Mouse (Mus musculus) limb, embryonic 15.5 days (tissue): ENCODE measurements around the gene Trex1. TPM values are rescaled to one million over a fixed set of nuclear protein-coding genes. Genes with fewer than 3 reads are reported as not detected.

ENCODE experiments used
- ATAC-seq: fragments of 200-750 bp; cut with Nextera tagmentation; 2 replicates; pipeline ENCODE4 v1.8.0; 2017; ENCODE audit warnings: low read depth, moderate TSS enrichment; ENCODE audit not compliant: insufficient number of reproducible peaks, low FRiP score, low TSS enrichment
- H3K27ac ChIP-seq: fragments of 300-500 bp; sonication (generic); 2 replicates; pipeline ENCODE4 v1.5.1; 2015; ENCODE audit warnings: moderate library complexity, mild to moderate bottlenecking, inconsistent platforms
- H3K27me3 ChIP-seq: fragments of 300-500 bp; sonication (generic); 2 replicates; pipeline ENCODE4 v1.6.1; 2015; ENCODE audit warnings: inconsistent platforms
- H3K36me3 ChIP-seq: fragments of 300-500 bp; sonication (generic); 2 replicates; pipeline ENCODE4 v1.6.1; 2015; ENCODE audit warnings: inconsistent platforms
- H3K4me1 ChIP-seq: fragments of 300-500 bp; sonication (generic); 2 replicates; pipeline ENCODE4 v1.6.1; 2015; ENCODE audit warnings: inconsistent platforms
- H3K4me2 ChIP-seq: fragments of 300-500 bp; sonication (generic); 2 replicates; pipeline ENCODE4 v1.6.1; 2015; ENCODE audit warnings: mild to moderate bottlenecking, inconsistent platforms
- H3K4me3 ChIP-seq: fragments of 300-500 bp; sonication (generic); 2 replicates; pipeline ENCODE4 v1.5.1; 2015; ENCODE audit warnings: mild to moderate bottlenecking, inconsistent platforms
- H3K9ac ChIP-seq: fragments of 300-500 bp; sonication (generic); 2 replicates; pipeline ENCODE4 v1.6.1; 2015; ENCODE audit warnings: inconsistent platforms
- H3K9me3 ChIP-seq: fragments of 300-500 bp; sonication (generic); 2 replicates; pipeline ENCODE4 v1.6.1; 2016; ENCODE audit warnings: inconsistent platforms
- WGBS: fragments of 180-500 bp; shearing (Covaris S2); methylation state at CpG from one replicate; pipeline ENCODE4 v1.1.7; 2015; 5-methylcytosine and 5-hydroxymethylcytosine counted together
- polyA plus RNA-seq: library from polyadenylated mRNA; unstranded; fragments of >200 nt; fragmentation: Nextera tagmentation; extraction: Ambion mirVana; gene quantifications from 2 replicates; pipeline ENCODE4 v1.2.1, GENCODE M21; 2015

Gene Trex1
- polyA plus RNA-seq, 1 experiment from 2014 or later, result 16.0 TPM

- 57% methylated on average over 5 of the region's 5 CpGs for WGBS
- no peak for ATAC-seq
- H3K4me1 ChIP-seq, result no peaks in the 10 kb centered on the region
Measured at GRCm38 (mm10) chr9:109028919-109029318, 30.6 kb downstream of the Trex1 start.

GRCm38 (mm10) chr9:109028421-109028820 is 31.1 kb downstream of the Trex1 start:
- H3K4me1 ChIP-seq, result no peaks in the 10 kb centered on the region
- 73% methylated on average over 3 of the region's 3 CpGs for WGBS

More at GRCm38 (mm10) chr9:109028919-109029318, 30.6 kb downstream of the Trex1 start:
- H3K9me3 ChIP-seq, result no peaks in the 10 kb centered on the region
- H3K36me3 ChIP-seq, result peaks cover 7% of the 10 kb centered on the region; the same call in 1 of the 2 replicates
- H3K27ac ChIP-seq, result no peak overlapping the region
- no peak overlapping the region for H3K4me3 ChIP-seq
- H3K27me3 ChIP-seq, result no peaks in the 10 kb centered on the region
- no peak overlapping the region for H3K9ac ChIP-seq
- H3K4me2 ChIP-seq, result no peak overlapping the region

GRCm38 (mm10) chr9:109027521-109027920 is 32.0 kb downstream of the Trex1 start:
- Histone ChIP-seq H3K9ac (no peak overlapping the region), H3K27ac (no peak overlapping the region), H3K27me3 (no peaks in the 10 kb centered on the region), H3K4me3 (no peak overlapping the region), H3K4me2 (no peak overlapping the region), H3K36me3 (peaks cover 7% of the 10 kb centered on the region; the same call in 1 of the 2 replicates), H3K4me1 (no peaks in the 10 kb centered on the region), H3K9me3 (no peaks in the 10 kb centered on the region)
- ATAC-seq, result no peak
- WGBS, result 72% methylated on average over 8 of the region's 8 CpGs

More at GRCm38 (mm10) chr9:109028421-109028820, 31.1 kb downstream of the Trex1 start:
- Histone ChIP-seq H3K27me3 (no peaks in the 10 kb centered on the region), H3K4me3 (no peak overlapping the region), H3K36me3 (peaks cover 7% of the 10 kb centered on the region; the same call in 1 of the 2 replicates), H3K4me2 (no peak overlapping the region), H3K9me3 (no peaks in the 10 kb centered on the region), H3K27ac (no peak overlapping the region), H3K9ac (no peak overlapping the region)
- ATAC-seq, result no peak

GRCm38 (mm10) chr9:109022866-109023685 is 36.5 kb downstream of the Trex1 start:
- no peak overlapping the region for H3K4me2 ChIP-seq
- 90% methylated on average over 17 of the region's 17 CpGs for WGBS
- ATAC-seq, result no peak
- no peak overlapping the region for H3K4me3 ChIP-seq
- no peaks in the 10 kb centered on the region for H3K4me1 ChIP-seq
- H3K36me3 ChIP-seq, result peaks cover 7% of the 10 kb centered on the region; the same call in 1 of the 2 replicates
- H3K27me3 ChIP-seq, result no peaks in the 10 kb centered on the region
- H3K9ac ChIP-seq, result no peak overlapping the region
- no peaks in the 10 kb centered on the region for H3K9me3 ChIP-seq
- H3K27ac ChIP-seq, result no peak overlapping the region

GRCm38 (mm10) chr9:109021428-109021827 is 38.1 kb downstream of the Trex1 start:
- H3K9me3 ChIP-seq, result no peaks in the 10 kb centered on the region
- no peaks in the 10 kb centered on the region for H3K4me1 ChIP-seq
- H3K27ac ChIP-seq, result no peak overlapping the region
- H3K27me3 ChIP-seq, result no peaks in the 10 kb centered on the region
- H3K4me3 ChIP-seq, result no peak overlapping the region
- 74% methylated on average over 4 of the region's 4 CpGs for WGBS
- no peak for ATAC-seq
- H3K4me2 ChIP-seq, result no peak overlapping the region
- no peak overlapping the region for H3K9ac ChIP-seq
- H3K36me3 ChIP-seq, result 0 out of 2 replicates have a peak, but pooled peaks cover 7% of the 10 kb centered on the region

GRCm38 (mm10) chr9:109016973-109017604 is 42.4 kb downstream of the Trex1 start:
- Histone ChIP-seq H3K4me2 (no peak overlapping the region), H3K9ac (no peak overlapping the region), H3K9me3 (no peaks in the 10 kb centered on the region), H3K4me3 (no peak overlapping the region), H3K27me3 (no peaks in the 10 kb centered on the region), H3K4me1 (no peaks in the 10 kb centered on the region), H3K27ac (no peak overlapping the region), H3K36me3 (0 out of 2 replicates have a peak, but pooled peaks cover 2% of the 10 kb centered on the region)
- 47% methylated on average over 11 of the region's 11 CpGs for WGBS
- no peak for ATAC-seq

GRCm38 (mm10) chr9:109015397-109015796 is 44.1 kb downstream of the Trex1 start:
- Histone ChIP-seq H3K36me3 (peaks cover 12% of the 10 kb centered on the region; the same call in 1 of the 2 replicates), H3K4me2 (no peak overlapping the region), H3K4me1 (0 out of 2 replicates have a peak, but pooled peaks cover under 1% of the 10 kb centered on the region), H3K4me3 (no peak overlapping the region), H3K27me3 (no peaks in the 10 kb centered on the region), H3K9me3 (no peaks in the 10 kb centered on the region), H3K9ac (no peak overlapping the region), H3K27ac (no peak overlapping the region)
- 42% methylated on average over 8 of the region's 8 CpGs for WGBS
- ATAC-seq, result no peak

GRCm38 (mm10) chr9:109010316-109010690 is 49.2 kb downstream of the Trex1 start:
- no peak overlapping the region for H3K9ac ChIP-seq
- 68% methylated on average over 14 of the region's 14 CpGs for WGBS

GRCm38 (mm10) chr9:109009636-109010315 is 49.8 kb downstream of the Trex1 start:
- Histone ChIP-seq H3K27ac (no peak overlapping the region), H3K9ac (no peak overlapping the region), H3K4me2 (no peak overlapping the region), H3K4me1 (peaks cover 12% of the 10 kb centered on the region), H3K9me3 (no peaks in the 10 kb centered on the region), H3K27me3 (no peaks in the 10 kb centered on the region), H3K36me3 (peaks cover 12% of the 10 kb centered on the region; the same call in 1 of the 2 replicates), H3K4me3 (no peak overlapping the region)
- WGBS, result 31% methylated on average over 17 of the region's 17 CpGs
- no peak for ATAC-seq

More at GRCm38 (mm10) chr9:109010316-109010690, 49.2 kb downstream of the Trex1 start:
- Histone ChIP-seq H3K27ac (no peak overlapping the region), H3K4me2 (no peak overlapping the region), H3K4me3 (no peak overlapping the region), H3K36me3 (peaks cover 12% of the 10 kb centered on the region; the same call in 1 of the 2 replicates), H3K4me1 (peaks cover 12% of the 10 kb centered on the region), H3K9me3 (no peaks in the 10 kb centered on the region), H3K27me3 (no peaks in the 10 kb centered on the region)
- ATAC-seq, result no peak

GRCm38 (mm10) chr9:109008994-109009635 is 50.4 kb downstream of the Trex1 start:
- Histone ChIP-seq H3K9me3 (no peaks in the 10 kb centered on the region), H3K36me3 (peaks cover 12% of the 10 kb centered on the region; the same call in 1 of the 2 replicates), H3K4me2 (no peak overlapping the region), H3K27ac (no peak overlapping the region), H3K4me3 (no peak overlapping the region), H3K27me3 (no peaks in the 10 kb centered on the region), H3K4me1 (peaks cover 12% of the 10 kb centered on the region), H3K9ac (no peak overlapping the region)
- no peak for ATAC-seq
- WGBS, result 47% methylated on average over 10 of the region's 10 CpGs

- ATAC-seq, result no peak
- Histone ChIP-seq H3K4me1 (peaks cover 12% of the 10 kb centered on the region), H3K4me2 (no peak overlapping the region), H3K9ac (no peak overlapping the region), H3K4me3 (no peak overlapping the region), H3K27ac (no peak overlapping the region), H3K9me3 (no peaks in the 10 kb centered on the region), H3K27me3 (no peaks in the 10 kb centered on the region), H3K36me3 (peaks cover 12% of the 10 kb centered on the region; the same call in 1 of the 2 replicates)
- WGBS, result 88% methylated on average over 9 of the region's 9 CpGs
Measured at GRCm38 (mm10) chr9:109008081-109008480, 51.5 kb downstream of the Trex1 start.
